Mouse (Mus musculus) liver, postnatal 0 days (tissue): ENCODE measurements at regions not wholly inside any gene's neighbourhood (a gene's known extent, or its start where the extent isn't known, plus 50 kb on each side); places are given as distances from the start of the nearest gene placed in this dataset.

Source experiments
- ATAC-seq: fragments of 200-750 bp; cut with Nextera tagmentation; 2 replicates; pipeline ENCODE4 v1.8.0; 2017; ENCODE audit warnings: mild to moderate bottlenecking, moderate library complexity
- DNase-seq: peaks from one replicate; pipeline ENCODE4 v3.0.0-alpha.2; 2016
- H3K27ac ChIP-seq: fragments of 300-500 bp; sonication (generic); 2 replicates; pipeline ENCODE4 v1.5.1; 2014; ENCODE audit warnings: antibody characterized with exemption, moderate library complexity, mild to moderate bottlenecking, low read depth
- H3K27me3 ChIP-seq: fragments of 300-500 bp; sonication (generic); 2 replicates; pipeline ENCODE4 v1.6.1; 2014; ENCODE audit warnings: low read length, control low read depth, mixed read lengths; ENCODE audit not compliant: insufficient read depth
- H3K36me3 ChIP-seq: fragments of 300-500 bp; sonication (generic); replicated peaks from 2 replicates; pipeline ENCODE4 v1.6.1; 2014; ENCODE audit warnings: mild to moderate bottlenecking, control low read depth, low read length, moderate library complexity, mixed read lengths; ENCODE audit not compliant: insufficient read depth
- H3K4me1 ChIP-seq: fragments of 300-500 bp; sonication (generic); 2 replicates; pipeline ENCODE4 v1.6.1; 2014; ENCODE audit warnings: antibody characterized with exemption, mild to moderate bottlenecking, control low read depth; ENCODE audit not compliant: insufficient read depth
- H3K4me2 ChIP-seq: fragments of 300-500 bp; sonication (generic); 2 replicates; pipeline ENCODE4 v1.6.1; 2014; ENCODE audit warnings: low read depth, mild to moderate bottlenecking, low read length, moderate library complexity, mixed read lengths
- H3K4me3 ChIP-seq: fragments of 300-500 bp; sonication (generic); 2 replicates; pipeline ENCODE4 v1.5.1; 2014; ENCODE audit warnings: low read depth, low read length
- H3K9ac ChIP-seq: fragments of 300-500 bp; sonication (generic); replicated peaks from 2 replicates; pipeline ENCODE4 v1.6.1; 2014; ENCODE audit warnings: mild to moderate bottlenecking, moderate library complexity
- H3K9me3 ChIP-seq: fragments of 300-500 bp; sonication (generic); 2 replicates; pipeline ENCODE4 v1.6.1; 2016; ENCODE audit warnings: mild to moderate bottlenecking, control low read depth, low read length, mixed read lengths
- CTCF ChIP-seq: sonication (generic); IDR thresholded peaks from 2 replicates; pipeline ENCODE4 v1.5.1; 2016; ENCODE audit warnings: antibody characterized with exemption, low read depth
- EP300 ChIP-seq: IDR thresholded peaks from 2 replicates; pipeline ENCODE4 v1.6.1; 2016; ENCODE audit warnings: antibody characterized with exemption, low read depth, mild to moderate bottlenecking
- WGBS: fragments of 180-500 bp; shearing (Covaris S2); extraction: QIAGEN DNeasy Blood & Tissue Kit; methylation state at CpG from one replicate; pipeline ENCODE4 v1.1.7; 2014; ENCODE audit not compliant: insufficient replicate concordance; 5-methylcytosine and 5-hydroxymethylcytosine counted together

DNA sequence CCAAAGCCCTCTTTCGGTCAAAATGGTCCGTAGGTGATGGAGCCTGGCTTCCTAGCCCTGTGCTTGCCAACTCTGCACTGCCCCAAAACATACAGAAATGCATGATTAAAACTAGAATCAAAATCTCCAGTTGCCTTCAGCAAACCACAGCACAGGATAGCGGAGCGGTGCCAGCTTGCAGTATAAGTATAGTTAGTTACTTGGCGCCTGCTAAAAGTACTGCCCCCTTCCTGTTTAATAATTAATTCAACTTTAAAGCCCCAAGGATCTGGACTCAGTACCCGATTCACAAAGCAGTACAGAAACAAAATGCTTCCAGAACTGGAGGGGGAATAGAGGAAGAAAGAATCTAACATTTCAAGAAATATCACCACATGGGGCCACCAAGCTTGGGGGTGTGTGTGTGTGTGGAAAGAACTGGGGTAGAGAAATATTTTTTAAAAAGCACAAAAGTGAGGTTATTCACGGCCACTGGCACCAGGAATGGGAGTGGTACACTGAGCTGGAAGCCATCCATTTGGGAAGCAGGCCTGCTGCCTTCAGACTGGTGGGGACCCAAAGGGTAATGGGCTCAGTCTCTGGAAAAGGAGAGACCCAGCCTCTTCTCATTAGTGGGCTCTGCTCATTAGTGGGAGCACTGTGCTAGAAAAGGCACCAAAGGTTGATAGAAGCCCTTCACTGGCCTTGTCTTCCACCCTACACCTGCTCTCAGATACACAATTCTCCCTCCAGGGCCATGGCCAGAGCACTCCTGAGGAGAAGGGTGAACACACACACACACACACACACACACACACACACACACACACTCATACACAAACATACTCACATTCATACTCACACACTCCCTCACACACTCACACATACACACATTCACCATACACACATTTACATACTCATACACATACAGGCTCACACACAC, 75.8 kb upstream of the Mrps9 start:
- Histone ChIP-seq H3K9me3 (no peaks in the 10 kb centered on the region), H3K27me3 (no peaks in the 10 kb centered on the region), H3K36me3 (no peaks in the 10 kb centered on the region), H3K9ac (no peak overlapping the region), H3K27ac (no peak overlapping the region), H3K4me3 (no peak overlapping the region), H3K4me1 (no peaks in the 10 kb centered on the region), H3K4me2 (no peak overlapping the region)
- DNase-seq: no peak
- TF ChIP-seq CTCF (no peak), EP300 (no peak)
- WGBS: 74% methylated on average over 7 of the region's 7 CpGs
- ATAC-seq: no peak

DNA sequence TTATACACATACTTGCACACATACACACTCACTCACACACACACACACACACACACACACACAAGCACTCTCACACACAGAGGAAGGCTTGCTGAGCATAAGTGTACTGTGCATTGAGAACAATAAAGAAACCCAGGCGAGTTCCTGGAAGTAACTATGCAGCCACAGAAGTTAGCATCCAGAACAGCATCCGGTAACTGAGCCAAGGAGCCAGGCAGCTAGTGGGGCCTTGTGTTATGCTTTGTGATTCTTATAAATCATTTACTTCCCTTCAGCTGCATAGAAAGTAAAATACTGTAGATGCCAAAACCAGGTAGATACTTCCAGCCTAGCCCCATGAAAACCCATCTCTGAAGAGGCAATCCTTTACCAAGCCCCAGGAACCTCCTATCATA, 75.1 kb upstream of the Mrps9 start:
- WGBS: 73% methylated on average over 2 of the region's 2 CpGs
- H3K4me2 ChIP-seq: no peak overlapping the region
- H3K27me3 ChIP-seq: no peaks in the 10 kb centered on the region
- ATAC-seq (no peak), DNase-seq (no peak)
- no peak for TF ChIP-seq CTCF
- H3K4me1 ChIP-seq: no peaks in the 10 kb centered on the region
- no peak overlapping the region for H3K4me3 ChIP-seq
- no peak overlapping the region for H3K9ac ChIP-seq
- H3K9me3 ChIP-seq: no peaks in the 10 kb centered on the region
- H3K27ac ChIP-seq: no peak overlapping the region
- no peaks in the 10 kb centered on the region for H3K36me3 ChIP-seq

- Histone ChIP-seq H3K9ac (no peak overlapping the region), H3K4me3 (no peak overlapping the region), H3K27ac (no peak overlapping the region), H3K4me1 (no peaks in the 10 kb centered on the region), H3K36me3 (no peaks in the 10 kb centered on the region), H3K9me3 (no peaks in the 10 kb centered on the region), H3K27me3 (no peaks in the 10 kb centered on the region), H3K4me2 (no peak overlapping the region)
- DNase-seq (no peak), ATAC-seq (no peak)
- WGBS: 79% methylated on average over 1 of the region's 1 CpGs
- TF ChIP-seq CTCF (no peak), EP300 (no peak)
These were observed 73.6 kb upstream of the Mrps9 start for GRCm38 (mm10) chr1:42777416-42777815.

GRCm38 (mm10) chr1:42779761-42780160, 71.3 kb upstream of the Mrps9 start:
- Histone ChIP-seq H3K9me3 (no peaks in the 10 kb centered on the region), H3K4me1 (no peaks in the 10 kb centered on the region), H3K4me2 (no peak overlapping the region), H3K36me3 (no peaks in the 10 kb centered on the region), H3K4me3 (no peak overlapping the region), H3K27me3 (no peaks in the 10 kb centered on the region), H3K9ac (no peak overlapping the region), H3K27ac (no peak overlapping the region)
- TF ChIP-seq EP300: no peak
- TF ChIP-seq CTCF: peak; percentile 59; the same call in 1 of the 2 replicates
- no peak for ATAC-seq
- DNase-seq: no peak
- WGBS: 47% methylated on average over 5 of the region's 5 CpGs

DNA sequence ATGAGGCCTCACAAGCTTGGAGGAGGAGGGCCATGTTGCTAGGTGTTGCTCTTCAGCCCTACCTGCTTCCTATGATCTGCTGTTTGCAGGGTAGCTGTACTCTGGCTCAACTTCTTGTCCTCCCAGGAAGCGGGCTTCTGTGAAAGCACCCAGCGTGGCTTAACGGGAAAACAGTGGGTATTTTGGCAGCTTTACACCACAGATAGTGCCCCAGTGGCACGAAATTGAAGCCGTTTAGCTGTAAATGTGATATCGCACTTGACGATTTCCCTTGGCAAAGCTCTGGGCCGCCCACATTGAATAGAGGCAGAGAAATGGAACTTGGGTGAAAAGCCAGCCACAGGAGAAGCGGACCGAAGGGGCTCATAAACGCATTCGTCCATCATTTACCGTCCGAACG, 70.8 kb upstream of the Mrps9 start:
- no peak overlapping the region for H3K4me2 ChIP-seq
- H3K9me3 ChIP-seq: no peaks in the 10 kb centered on the region
- H3K9ac ChIP-seq: no peak overlapping the region
- no peak overlapping the region for H3K4me3 ChIP-seq
- no peak for DNase-seq
- 78% methylated on average over 15 of the region's 15 CpGs for WGBS
- TF ChIP-seq CTCF: no peak
- TF ChIP-seq EP300: no peak
- no peaks in the 10 kb centered on the region for H3K4me1 ChIP-seq
- ATAC-seq: no peak
- no peak overlapping the region for H3K27ac ChIP-seq
- H3K36me3 ChIP-seq: no peaks in the 10 kb centered on the region
- H3K27me3 ChIP-seq: no peaks in the 10 kb centered on the region

- H3K4me2 ChIP-seq: no peak overlapping the region
- no peaks in the 10 kb centered on the region for H3K36me3 ChIP-seq
- no peak overlapping the region for H3K4me3 ChIP-seq
- WGBS: 62% methylated on average over 8 of the region's 8 CpGs
- DNase-seq: no peak
- H3K9ac ChIP-seq: no peak overlapping the region
- ATAC-seq: no peak
- H3K9me3 ChIP-seq: no peaks in the 10 kb centered on the region
- H3K27me3 ChIP-seq: no peaks in the 10 kb centered on the region
- no peak overlapping the region for H3K27ac ChIP-seq
- H3K4me1 ChIP-seq: no peaks in the 10 kb centered on the region
- TF ChIP-seq CTCF (no peak), EP300 (no peak)
These were observed 69.5 kb upstream of the Mrps9 start for GRCm38 (mm10) chr1:42781533-42781932.
